In genomic region chr10:128369218-128369543, GRCm38 (mm10) we compare ENCODE assay signal across 8 mouse cellular contexts. TPM values are rescaled to one million over a fixed set of nuclear protein-coding genes. Genes with fewer than 3 reads are reported as not detected.
DNase-seq lines count a peak whose midpoint lies in the region; ATAC-seq and TF ChIP-seq lines count a peak whose summit lies in the region.

No protein-coding gene starts in this region.

- no peak for DNase-seq in kidney, adult 11 months
- DNase-seq in brain, embryonic 14.5 days (ENCODE audit: low read depth), result no peak
- DNase-seq in c-Kit-positive CD71-positive TER-119-positive erythroid progenitor cells, embryonic 14.5 days (ENCODE audit: low spot score), result no peak
- DNase-seq in frontal cortex, postnatal 14 days (ENCODE audit: low spot score in 2 of 2), result no peak
- DNase-seq in embryo, embryonic 9.5 days (ENCODE audit: extremely low spot score), result no peak

- peaks cover 18% of the 10 kb centered on the region for H3K4me1 ChIP-seq in kidney, embryonic 15.5 days
- peaks cover 26% of the 10 kb centered on the region for H3K4me1 ChIP-seq in hindbrain, embryonic 13.5 days (replicated peaks)
- peaks cover 18% of the 10 kb centered on the region for H3K4me1 ChIP-seq in midbrain, embryonic 13.5 days (replicated peaks)

- H3K27ac ChIP-seq in kidney, embryonic 15.5 days, result peak overlapping the region; percentile 92
- H3K27ac ChIP-seq in hindbrain, embryonic 13.5 days, result peak overlapping the region; percentile 98
- H3K27ac ChIP-seq in midbrain, embryonic 13.5 days, result peak overlapping the region; percentile 97

- peak; percentile 20; the same call in 1 of the 2 replicates for TF ChIP-seq POLR2A in brain, embryonic 14.5 days (IDR thresholded peaks at IDR 0.05; ENCODE audit: borderline replicate concordance, extremely low read depth, insufficient read depth, insufficient read length, poor library complexity, severe bottlenecking)

- H3K27me3 ChIP-seq in kidney, embryonic 15.5 days, result no peaks in the 10 kb centered on the region
- no peaks in the 10 kb centered on the region for H3K27me3 ChIP-seq in hindbrain, embryonic 13.5 days
- H3K27me3 ChIP-seq in midbrain, embryonic 13.5 days, result no peaks in the 10 kb centered on the region

- 3% methylated on average over 9 of the region's 9 CpGs for WGBS in kidney, embryonic 15.5 days
- 6% methylated on average over 9 of the region's 9 CpGs for WGBS in hindbrain, embryonic 13.5 days
- 4% methylated on average over 9 of the region's 9 CpGs for WGBS in midbrain, embryonic 13.5 days

- no peak for TF ChIP-seq CTCF in brain, embryonic 14.5 days (IDR thresholded peaks at IDR 0.05; ENCODE audit: borderline replicate concordance, extremely low read depth, insufficient read depth, insufficient read length)

- H3K9ac ChIP-seq in kidney, embryonic 15.5 days, result peak overlapping the region; percentile 61
- peak overlapping the region; percentile 86 for H3K9ac ChIP-seq in hindbrain, embryonic 13.5 days
- H3K9ac ChIP-seq in midbrain, embryonic 13.5 days (replicated peaks), result peak overlapping the region; percentile 72

- ATAC-seq in kidney, embryonic 15.5 days (replicated peaks; ENCODE audit: low FRiP score), result no peak
- no peak for ATAC-seq in hindbrain, embryonic 13.5 days (ENCODE audit: low FRiP score)
- no peak for ATAC-seq in midbrain, embryonic 13.5 days

- peak overlapping the region; percentile 73 for H3K4me3 ChIP-seq in kidney, embryonic 15.5 days (replicated peaks)
- peak overlapping the region; percentile 66 for H3K4me3 ChIP-seq in hindbrain, embryonic 13.5 days
- peak overlapping the region; percentile 60 for H3K4me3 ChIP-seq in midbrain, embryonic 13.5 days (replicated peaks)

- peaks cover 18% of the 10 kb centered on the region for H3K36me3 ChIP-seq in kidney, embryonic 15.5 days
- peaks cover 16% of the 10 kb centered on the region for H3K36me3 ChIP-seq in hindbrain, embryonic 13.5 days
- peaks cover 13% of the 10 kb centered on the region for H3K36me3 ChIP-seq in midbrain, embryonic 13.5 days

- H3K9me3 ChIP-seq in kidney, embryonic 15.5 days (replicated peaks), result no peaks in the 10 kb centered on the region
- no peaks in the 10 kb centered on the region for H3K9me3 ChIP-seq in hindbrain, embryonic 13.5 days
- no peaks in the 10 kb centered on the region for H3K9me3 ChIP-seq in midbrain, embryonic 13.5 days

- peak overlapping the region; percentile 88 for H3K4me2 ChIP-seq in kidney, embryonic 15.5 days
- peak overlapping the region; percentile 93 for H3K4me2 ChIP-seq in hindbrain, embryonic 13.5 days
- peak overlapping the region; percentile 90 for H3K4me2 ChIP-seq in midbrain, embryonic 13.5 days (replicated peaks)

RNA-seq across cellular contexts. Expression of gene Coq10a, which starts 0.4 kb away (rescaled TPM):
- polyA plus RNA-seq in kidney, embryonic 15.5 days (2015; fragmentation: Nextera tagmentation; extraction: Ambion mirVana), result 13.7 TPM in 2 replicates
- 69.0 and 90.1 TPM in 2 replicates for polyA plus RNA-seq in brain, embryonic 14.5 days (2012; rRNA removed)
- polyA plus RNA-seq in hindbrain, embryonic 13.5 days (2015; fragmentation: Nextera tagmentation; extraction: Ambion mirVana), result 31.1 and 37.6 TPM in 2 replicates
- polyA plus RNA-seq in midbrain, embryonic 13.5 days (2015; fragmentation: Nextera tagmentation; extraction: Ambion mirVana), result 28.2 and 34.3 TPM in 2 replicates

RNA-seq across cellular contexts. Expression of gene Ankrd52, which starts 7.7 kb away (rescaled TPM):
- 13.6 and 14.5 TPM in 2 replicates for polyA plus RNA-seq in kidney, embryonic 15.5 days (2015; fragmentation: Nextera tagmentation; extraction: Ambion mirVana)
- polyA plus RNA-seq in brain, embryonic 14.5 days (2012; rRNA removed), result 43.1 and 55.1 TPM in 2 replicates
- 11.7 and 12.9 TPM in 2 replicates for polyA plus RNA-seq in hindbrain, embryonic 13.5 days (2015; fragmentation: Nextera tagmentation; extraction: Ambion mirVana)
- polyA plus RNA-seq in midbrain, embryonic 13.5 days (2015; fragmentation: Nextera tagmentation; extraction: Ambion mirVana), result 13.0 and 14.8 TPM in 2 replicates

RNA-seq across cellular contexts. Expression of gene Cs, which starts 31.6 kb away (rescaled TPM):
- polyA plus RNA-seq in kidney, embryonic 15.5 days (2015; fragmentation: Nextera tagmentation; extraction: Ambion mirVana), result 200 and 214 TPM in 2 replicates
- polyA plus RNA-seq in brain, embryonic 14.5 days (2012; rRNA removed), result 185 and 203 TPM in 2 replicates
- polyA plus RNA-seq in hindbrain, embryonic 13.5 days (2015; fragmentation: Nextera tagmentation; extraction: Ambion mirVana), result 232 and 235 TPM in 2 replicates
- 213 and 225 TPM in 2 replicates for polyA plus RNA-seq in midbrain, embryonic 13.5 days (2015; fragmentation: Nextera tagmentation; extraction: Ambion mirVana)

RNA-seq across cellular contexts. Expression of gene Slc39a5, which starts 31.8 kb away (rescaled TPM):
- polyA plus RNA-seq in kidney, embryonic 15.5 days (2015; fragmentation: Nextera tagmentation; extraction: Ambion mirVana), result 41.5 and 47.1 TPM in 2 replicates
- 0.04 and 0.35 TPM in 2 replicates for polyA plus RNA-seq in brain, embryonic 14.5 days (2012; rRNA removed)
- not detected in 2 replicates for polyA plus RNA-seq in hindbrain, embryonic 13.5 days (2015; fragmentation: Nextera tagmentation; extraction: Ambion mirVana)
- polyA plus RNA-seq in midbrain, embryonic 13.5 days (2015; fragmentation: Nextera tagmentation; extraction: Ambion mirVana), result 0.18 and 0.22 TPM in 2 replicates

RNA-seq across cellular contexts. Expression of gene Nabp2, which starts 42.1 kb away (rescaled TPM):
- 82.8 and 92.6 TPM in 2 replicates for polyA plus RNA-seq in kidney, embryonic 15.5 days (2015; fragmentation: Nextera tagmentation; extraction: Ambion mirVana)
- 96.8 and 102 TPM in 2 replicates for polyA plus RNA-seq in brain, embryonic 14.5 days (2012; rRNA removed)
- 126 and 139 TPM in 2 replicates for polyA plus RNA-seq in hindbrain, embryonic 13.5 days (2015; fragmentation: Nextera tagmentation; extraction: Ambion mirVana)
- polyA plus RNA-seq in midbrain, embryonic 13.5 days (2015; fragmentation: Nextera tagmentation; extraction: Ambion mirVana), result 142 and 153 TPM in 2 replicates
